Mouse (Mus musculus): ENCODE results near the gene Wdr62.

- no peak for TF ChIP-seq CTCF (IDR thresholded peaks at IDR 0.05)
- TF ChIP-seq EP300 (IDR thresholded peaks at IDR 0.05; ENCODE audit: insufficient read depth, low read depth, low read length): no peak
Observed at GRCm38 (mm10) chr7:30318142-30318541, 37.9 kb upstream of the Wdr62 start.
